Mouse (Mus musculus) left cerebral cortex, adult 9 months (tissue): Measurements from ENCODE around the gene Epb41l2.

Experiments used
- DNase-seq, 2 experiments: peaks; one replicate each; pipeline ENCODE4 v3.0.0; 2022; ENCODE audit warnings: low spot score in 2 of 2

Epb41l2 gene

GRCm38 (mm10) chr10:25499323-25500071, 139.9 kb downstream of the Epb41l2 start:
- peak in 1 of 2 experiments; percentile 24 for DNase-seq

GRCm38 (mm10) chr10:25503250-25503649, 143.7 kb downstream of the Epb41l2 start:
- DNase-seq = no peak

GRCm38 (mm10) chr10:25513821-25514220, 154.2 kb downstream of the Epb41l2 start:
- no peak for DNase-seq

GRCm38 (mm10) chr10:25519954-25520353, 160.4 kb downstream of the Epb41l2 start:
- DNase-seq = no peak

GRCm38 (mm10) chr10:25520428-25520827, 160.8 kb downstream of the Epb41l2 start:
- no peak for DNase-seq

- DNase-seq = no peak
These were observed 164.1 kb downstream of the Epb41l2 start for GRCm38 (mm10) chr10:25523727-25524126.

- no peak for DNase-seq
These were observed 166.6 kb downstream of the Epb41l2 start for GRCm38 (mm10) chr10:25526156-25526555.

DNA sequence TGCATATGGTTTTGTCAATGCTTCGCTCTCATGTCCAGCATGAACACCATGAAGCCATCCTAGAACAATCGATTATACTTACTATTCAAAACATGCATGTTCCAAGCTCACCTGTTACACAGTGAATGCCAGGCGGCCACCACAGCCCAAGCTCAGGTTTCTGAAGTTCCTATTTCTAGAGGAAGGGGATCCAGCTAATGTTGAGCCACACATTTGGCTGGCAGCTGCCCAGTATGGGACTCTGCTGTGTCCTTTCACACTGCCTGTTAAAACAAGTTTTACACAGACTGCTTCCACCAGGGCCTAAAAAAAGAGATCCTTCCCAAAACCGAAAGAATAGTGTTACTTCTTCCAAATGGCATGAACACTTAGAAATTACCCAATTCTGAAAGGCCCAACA, 167.0 kb downstream of the Epb41l2 start:
- DNase-seq = no peak

GRCm38 (mm10) chr10:25527126-25527525, 167.5 kb downstream of the Epb41l2 start:
- DNase-seq = no peak

- no peak for DNase-seq
These were observed 171.7 kb downstream of the Epb41l2 start for GRCm38 (mm10) chr10:25531335-25531734.

GRCm38 (mm10) chr10:25533105-25533504, 173.5 kb downstream of the Epb41l2 start:
- DNase-seq = no peak

DNA sequence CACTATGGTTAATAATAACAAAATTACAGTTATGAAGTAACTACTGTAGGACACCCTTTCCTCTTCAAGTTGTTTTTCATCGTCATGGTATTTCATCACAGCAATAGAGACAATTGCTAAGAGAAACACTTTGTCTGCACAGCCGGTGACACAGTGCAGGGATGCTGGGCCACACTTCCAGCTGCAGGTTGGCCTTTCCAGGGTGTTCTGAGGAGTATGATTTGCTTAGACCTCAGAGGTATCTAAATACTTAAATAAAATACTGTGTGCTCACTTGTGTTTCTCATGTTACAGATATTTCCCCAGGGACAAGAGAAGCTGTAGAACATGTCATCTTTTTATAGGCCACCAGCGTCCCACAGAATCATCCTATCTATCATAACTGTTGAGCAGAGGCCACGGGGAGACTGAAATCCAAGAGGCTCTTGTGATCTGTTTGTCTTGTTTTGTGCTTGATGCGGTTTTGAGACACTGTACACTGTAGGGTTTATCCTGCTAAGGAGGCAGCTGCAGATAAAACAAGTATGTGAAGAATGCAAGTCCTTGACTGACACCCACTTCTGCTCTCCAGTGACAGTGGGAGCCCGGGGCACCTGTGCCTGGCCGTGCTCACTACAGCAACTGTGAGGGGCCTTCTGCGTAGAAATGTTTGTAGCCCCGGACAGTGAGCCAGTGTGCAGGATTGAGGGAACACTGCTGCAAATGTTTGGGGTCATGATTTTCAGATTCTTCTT, 174.1 kb downstream of the Epb41l2 start:
- no peak for DNase-seq

DNA sequence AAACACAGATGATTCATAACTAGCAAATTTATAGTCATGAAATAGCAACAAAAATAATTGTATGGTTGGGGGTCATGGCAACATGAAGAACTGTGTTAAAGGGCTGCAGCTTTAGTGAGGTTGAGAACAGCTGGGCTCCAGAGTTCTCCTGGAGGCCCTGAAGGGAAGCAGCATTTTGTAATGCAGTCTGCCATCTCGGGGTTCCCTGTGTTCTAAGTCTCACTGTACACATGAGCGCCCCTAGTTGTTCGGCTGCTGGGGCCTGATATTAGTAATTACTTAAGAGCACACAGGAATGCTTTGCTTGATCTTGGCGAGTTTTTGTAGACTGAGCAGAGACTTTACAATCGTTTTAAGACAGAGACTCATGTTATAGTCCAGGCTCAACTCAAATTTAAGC, 174.9 kb downstream of the Epb41l2 start:
- DNase-seq = no peak

GRCm38 (mm10) chr10:25535891-25536331, 176.3 kb downstream of the Epb41l2 start, which contains the start of gene Smlr1:
Gene Smlr1 (minus strand): TSS chr10:25536267.
- no peak for DNase-seq

DNA sequence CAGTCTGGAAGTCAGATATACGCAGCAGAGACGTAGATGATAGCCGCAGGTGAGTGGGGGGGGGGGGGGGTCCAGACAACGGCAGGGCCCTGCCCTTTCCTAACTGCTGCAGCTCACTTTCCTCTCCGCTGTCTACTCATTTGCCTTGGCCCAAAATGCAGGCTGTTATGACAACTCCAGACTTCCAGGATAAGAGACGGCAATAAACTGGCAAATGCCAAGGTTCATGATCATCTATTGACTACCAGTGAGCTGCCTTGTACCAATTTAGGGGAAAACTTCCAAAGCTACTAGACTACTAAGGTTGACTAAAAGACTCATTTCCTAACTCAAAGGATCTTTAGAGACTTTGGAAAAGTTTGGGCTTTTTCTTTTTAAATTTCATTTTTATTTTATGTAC, 177.0 kb downstream of the Epb41l2 start:
- no peak for DNase-seq

DNA sequence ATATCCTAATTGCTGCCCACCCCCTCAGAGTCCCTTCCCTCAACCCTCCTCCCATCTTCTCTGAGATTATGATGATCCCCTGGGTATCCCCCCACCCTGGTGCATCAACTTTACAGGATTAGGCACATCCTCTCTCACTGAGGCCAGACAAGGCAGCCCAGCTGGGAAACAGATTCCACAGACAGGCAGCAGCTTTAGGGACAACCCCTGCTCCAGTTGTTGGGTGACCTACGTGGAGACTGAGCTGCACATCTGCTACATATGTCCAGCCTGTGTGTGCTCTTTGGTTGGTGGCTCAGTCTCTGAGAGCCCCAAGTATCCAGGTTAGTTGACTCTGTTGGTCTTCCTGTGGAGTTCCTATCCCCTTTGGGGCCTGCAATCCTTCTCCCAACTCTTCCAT, 179.1 kb downstream of the Epb41l2 start:
- DNase-seq = no peak

DNA sequence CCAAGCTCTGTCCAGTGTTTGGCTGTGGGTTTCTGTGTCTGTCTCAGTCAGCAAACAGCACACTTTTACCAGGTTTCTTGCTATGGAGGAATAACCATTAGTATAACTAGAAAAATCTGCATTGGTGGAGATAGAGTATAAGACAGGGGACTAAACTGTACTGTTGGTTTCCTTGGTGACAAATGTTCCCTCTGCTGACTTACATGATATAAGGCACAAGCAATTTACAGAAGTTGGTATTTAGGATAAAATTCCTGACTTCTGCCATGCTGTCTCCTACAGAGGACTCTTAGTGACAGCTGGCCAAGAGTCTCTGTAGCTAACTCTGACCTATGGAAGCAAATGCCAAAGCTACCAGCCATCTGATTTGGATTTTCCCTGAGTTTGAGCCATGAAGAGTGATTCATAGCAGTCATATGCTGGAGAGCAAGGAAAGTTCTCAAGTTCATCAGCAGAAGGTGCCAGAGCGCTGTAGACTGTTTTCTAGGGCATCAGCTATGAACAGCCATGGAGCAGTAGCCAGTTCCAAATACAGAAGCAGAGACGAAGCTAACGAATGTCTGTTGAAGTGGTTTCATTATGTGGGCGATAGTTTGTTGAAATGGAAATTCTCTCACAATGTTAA, 179.7 kb downstream of the Epb41l2 start:
- DNase-seq = peak in 1 of 2 experiments; percentile 62

GRCm38 (mm10) chr10:25539771-25540168, 180.2 kb downstream of the Epb41l2 start:
- no peak for DNase-seq

GRCm38 (mm10) chr10:25541097-25541496, 181.5 kb downstream of the Epb41l2 start:
- no peak for DNase-seq

DNA sequence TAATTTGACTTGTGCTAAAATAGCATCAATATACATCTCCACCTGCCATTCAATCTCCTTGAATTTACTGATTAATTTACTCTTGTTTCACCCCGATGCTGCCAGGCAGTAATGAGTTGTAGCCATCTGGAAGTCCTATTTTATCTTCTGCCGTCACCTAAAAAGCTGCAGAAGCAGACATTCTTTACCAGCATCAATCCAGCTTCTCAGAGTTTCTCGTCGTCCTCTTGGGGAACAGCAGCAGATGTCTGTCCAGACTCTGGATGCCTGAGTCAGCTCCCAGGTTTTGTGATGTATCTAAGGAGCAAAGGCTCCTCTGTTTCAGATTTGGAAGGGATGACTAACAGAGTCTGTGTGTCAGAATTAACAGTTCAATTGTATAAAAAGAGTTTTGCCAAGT, 193.3 kb downstream of the Epb41l2 start:
- DNase-seq = peak in 1 of 2 experiments; percentile 23

DNA sequence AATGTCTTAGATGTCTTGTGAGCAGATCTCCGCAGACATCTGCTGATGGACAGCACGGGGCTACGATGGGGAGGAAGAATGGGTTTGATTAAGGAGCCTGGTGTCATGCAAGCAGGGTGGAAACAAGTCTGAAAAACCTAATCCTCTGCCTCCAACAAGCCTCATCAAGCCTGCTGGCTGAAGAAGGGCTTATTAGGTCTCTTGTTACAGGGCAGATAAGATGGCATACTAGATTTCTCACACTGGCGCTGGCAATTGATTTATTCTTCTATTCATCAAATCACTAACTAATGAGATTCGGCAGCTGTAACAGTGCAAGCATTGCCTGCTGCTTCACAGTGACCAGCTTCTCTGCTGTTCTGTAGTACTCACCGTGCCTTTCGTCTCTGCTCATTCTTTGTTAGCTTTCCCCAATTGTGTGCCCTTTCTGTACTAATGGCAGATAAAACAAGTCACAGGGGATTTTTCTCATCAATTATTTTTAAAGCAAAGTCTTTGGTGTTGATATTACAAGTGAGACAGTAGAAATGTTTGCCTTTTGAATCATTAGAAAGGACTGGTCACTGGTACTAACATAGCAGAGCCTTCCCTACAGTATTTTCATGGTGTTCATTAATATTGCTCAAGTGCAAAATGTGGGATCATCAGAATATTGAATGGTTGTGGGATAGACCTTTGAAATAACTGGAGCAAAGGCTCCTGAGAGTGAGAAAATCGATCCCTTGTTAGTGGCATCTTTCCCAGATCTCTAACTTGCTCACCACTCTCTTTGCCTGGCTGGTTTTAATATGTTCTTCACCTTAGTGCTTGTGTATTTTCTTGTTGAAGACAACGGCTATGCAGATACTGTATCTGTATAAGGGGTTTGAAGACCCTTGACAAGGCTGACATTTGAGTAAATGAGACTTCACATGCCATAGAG, 212.0 kb downstream of the Epb41l2 start:
- DNase-seq = no peak
